Mouse (Mus musculus): ENCODE results near the gene Kcnj15. TPM values are rescaled to one million over a fixed set of nuclear protein-coding genes. Genes with fewer than 3 reads are reported as not detected.

Gene Kcnj15
- polyA plus RNA-seq, 1 experiment from 2014 or later: 0.05 TPM

GRCm38 (mm10) chr16:95221051-95221450, 36.3 kb upstream of the Kcnj15 start:
- no peak for ATAC-seq
- Histone ChIP-seq H3K27ac (ENCODE audit: low read length) (no peak overlapping the region), H3K9me3 (replicated peaks; ENCODE audit: control insufficient read depth, low read length, poor library complexity, severe bottlenecking) (no peaks in the 10 kb centered on the region), H3K27me3 (ENCODE audit: control insufficient read depth, insufficient read depth, low read depth, low read length) (no peaks in the 10 kb centered on the region), H3K4me3 (ENCODE audit: low read depth, low read length) (no peak overlapping the region), H3K4me1 (ENCODE audit: control insufficient read depth, insufficient read depth, low read length) (no peaks in the 10 kb centered on the region), H3K9ac (ENCODE audit: low read depth, low read length) (no peak overlapping the region), H3K36me3 (ENCODE audit: control insufficient read depth, insufficient read depth, low read length) (no peaks in the 10 kb centered on the region), H3K4me2 (ENCODE audit: low read length) (no peak overlapping the region)
- WGBS: 66% methylated on average over 4 of the region's 4 CpGs

GRCm38 (mm10) chr16:95222026-95222718, 35.2 kb upstream of the Kcnj15 start:
- WGBS: 72% methylated on average over 7 of the region's 7 CpGs
- H3K4me1 ChIP-seq (ENCODE audit: control insufficient read depth, insufficient read depth, low read length): no peaks in the 10 kb centered on the region
- H3K9me3 ChIP-seq (replicated peaks; ENCODE audit: control insufficient read depth, low read length, poor library complexity, severe bottlenecking): no peaks in the 10 kb centered on the region
- H3K4me2 ChIP-seq (ENCODE audit: low read length): no peak overlapping the region
- H3K36me3 ChIP-seq (ENCODE audit: control insufficient read depth, insufficient read depth, low read length): no peaks in the 10 kb centered on the region
- no peak for ATAC-seq
- H3K27me3 ChIP-seq (ENCODE audit: control insufficient read depth, insufficient read depth, low read depth, low read length): no peaks in the 10 kb centered on the region
- no peak overlapping the region for H3K9ac ChIP-seq (ENCODE audit: low read depth, low read length)
- no peak overlapping the region for H3K4me3 ChIP-seq (ENCODE audit: low read depth, low read length)
- no peak overlapping the region for H3K27ac ChIP-seq (ENCODE audit: low read length)

- WGBS: 89% methylated on average over 8 of the region's 8 CpGs
- Histone ChIP-seq H3K4me2 (ENCODE audit: low read length) (no peak overlapping the region), H3K9ac (ENCODE audit: low read depth, low read length) (no peak overlapping the region), H3K36me3 (ENCODE audit: control insufficient read depth, insufficient read depth, low read length) (no peaks in the 10 kb centered on the region), H3K27ac (ENCODE audit: low read length) (no peak overlapping the region), H3K4me3 (ENCODE audit: low read depth, low read length) (no peak overlapping the region), H3K4me1 (ENCODE audit: control insufficient read depth, insufficient read depth, low read length) (no peaks in the 10 kb centered on the region), H3K27me3 (ENCODE audit: control insufficient read depth, insufficient read depth, low read depth, low read length) (no peaks in the 10 kb centered on the region), H3K9me3 (replicated peaks; ENCODE audit: control insufficient read depth, low read length, poor library complexity, severe bottlenecking) (no peaks in the 10 kb centered on the region)
- ATAC-seq: no peak
These were observed 33.9 kb upstream of the Kcnj15 start for GRCm38 (mm10) chr16:95223435-95223834.

GRCm38 (mm10) chr16:95225285-95225684, 32.1 kb upstream of the Kcnj15 start:
- H3K4me3 ChIP-seq (ENCODE audit: low read depth, low read length): no peak overlapping the region
- no peaks in the 10 kb centered on the region for H3K4me1 ChIP-seq (ENCODE audit: control insufficient read depth, insufficient read depth, low read length)
- 73% methylated on average over 7 of the region's 7 CpGs for WGBS
- H3K9ac ChIP-seq (ENCODE audit: low read depth, low read length): no peak overlapping the region
- no peak overlapping the region for H3K4me2 ChIP-seq (ENCODE audit: low read length)
- H3K27ac ChIP-seq (ENCODE audit: low read length): no peak overlapping the region
- H3K27me3 ChIP-seq (ENCODE audit: control insufficient read depth, insufficient read depth, low read depth, low read length): no peaks in the 10 kb centered on the region
- ATAC-seq: no peak
- no peaks in the 10 kb centered on the region for H3K9me3 ChIP-seq (replicated peaks; ENCODE audit: control insufficient read depth, low read length, poor library complexity, severe bottlenecking)
- no peaks in the 10 kb centered on the region for H3K36me3 ChIP-seq (ENCODE audit: control insufficient read depth, insufficient read depth, low read length)

GRCm38 (mm10) chr16:95231768-95232167, 25.6 kb upstream of the Kcnj15 start:
- H3K9ac ChIP-seq (ENCODE audit: low read depth, low read length): no peak overlapping the region
- H3K4me1 ChIP-seq (ENCODE audit: control insufficient read depth, insufficient read depth, low read length): no peaks in the 10 kb centered on the region
- no peak for ATAC-seq
- no peaks in the 10 kb centered on the region for H3K9me3 ChIP-seq (replicated peaks; ENCODE audit: control insufficient read depth, low read length, poor library complexity, severe bottlenecking)
- no peak overlapping the region for H3K4me3 ChIP-seq (ENCODE audit: low read depth, low read length)
- no peaks in the 10 kb centered on the region for H3K36me3 ChIP-seq (ENCODE audit: control insufficient read depth, insufficient read depth, low read length)
- no peak overlapping the region for H3K4me2 ChIP-seq (ENCODE audit: low read length)
- H3K27ac ChIP-seq (ENCODE audit: low read length): no peak overlapping the region
- H3K27me3 ChIP-seq (ENCODE audit: control insufficient read depth, insufficient read depth, low read depth, low read length): no peaks in the 10 kb centered on the region
- 94% methylated on average over 4 of the region's 4 CpGs for WGBS

- H3K9ac ChIP-seq (ENCODE audit: low read depth, low read length): no peak overlapping the region
- H3K4me3 ChIP-seq (ENCODE audit: low read depth, low read length): no peak overlapping the region
- H3K9me3 ChIP-seq (replicated peaks; ENCODE audit: control insufficient read depth, low read length, poor library complexity, severe bottlenecking): no peaks in the 10 kb centered on the region
- WGBS: 90% methylated on average over 2 of the region's 2 CpGs
- no peak overlapping the region for H3K27ac ChIP-seq (ENCODE audit: low read length)
- H3K36me3 ChIP-seq (ENCODE audit: control insufficient read depth, insufficient read depth, low read length): no peaks in the 10 kb centered on the region
- no peak for ATAC-seq
- H3K27me3 ChIP-seq (ENCODE audit: control insufficient read depth, insufficient read depth, low read depth, low read length): no peaks in the 10 kb centered on the region
- H3K4me1 ChIP-seq (ENCODE audit: control insufficient read depth, insufficient read depth, low read length): no peaks in the 10 kb centered on the region
- no peak overlapping the region for H3K4me2 ChIP-seq (ENCODE audit: low read length)
These were observed 22.3 kb upstream of the Kcnj15 start for GRCm38 (mm10) chr16:95234891-95235548.

GRCm38 (mm10) chr16:95239209-95239925, 18.0 kb upstream of the Kcnj15 start:
- Histone ChIP-seq H3K27me3 (ENCODE audit: control insufficient read depth, insufficient read depth, low read depth, low read length) (no peaks in the 10 kb centered on the region), H3K27ac (ENCODE audit: low read length) (no peak overlapping the region), H3K4me1 (ENCODE audit: control insufficient read depth, insufficient read depth, low read length) (no peaks in the 10 kb centered on the region), H3K36me3 (ENCODE audit: control insufficient read depth, insufficient read depth, low read length) (no peaks in the 10 kb centered on the region), H3K9ac (ENCODE audit: low read depth, low read length) (no peak overlapping the region), H3K4me3 (ENCODE audit: low read depth, low read length) (no peak overlapping the region), H3K4me2 (ENCODE audit: low read length) (no peak overlapping the region), H3K9me3 (replicated peaks; ENCODE audit: control insufficient read depth, low read length, poor library complexity, severe bottlenecking) (no peaks in the 10 kb centered on the region)
- 83% methylated on average over 7 of the region's 7 CpGs for WGBS
- ATAC-seq: no peak

- H3K4me2 ChIP-seq (ENCODE audit: low read length): no peak overlapping the region
- H3K27me3 ChIP-seq (ENCODE audit: control insufficient read depth, insufficient read depth, low read depth, low read length): no peaks in the 10 kb centered on the region
- no peaks in the 10 kb centered on the region for H3K4me1 ChIP-seq (ENCODE audit: control insufficient read depth, insufficient read depth, low read length)
- no peaks in the 10 kb centered on the region for H3K9me3 ChIP-seq (replicated peaks; ENCODE audit: control insufficient read depth, low read length, poor library complexity, severe bottlenecking)
- no peak overlapping the region for H3K9ac ChIP-seq (ENCODE audit: low read depth, low read length)
- no peak overlapping the region for H3K4me3 ChIP-seq (ENCODE audit: low read depth, low read length)
- no peaks in the 10 kb centered on the region for H3K36me3 ChIP-seq (ENCODE audit: control insufficient read depth, insufficient read depth, low read length)
- no peak for ATAC-seq
- H3K27ac ChIP-seq (ENCODE audit: low read length): no peak overlapping the region
- 72% methylated on average over 5 of the region's 5 CpGs for WGBS
These were observed 16.7 kb upstream of the Kcnj15 start for GRCm38 (mm10) chr16:95240688-95241087.

GRCm38 (mm10) chr16:95241581-95241980, 15.8 kb upstream of the Kcnj15 start:
- H3K4me1 ChIP-seq (ENCODE audit: control insufficient read depth, insufficient read depth, low read length): no peaks in the 10 kb centered on the region
- H3K9ac ChIP-seq (ENCODE audit: low read depth, low read length): no peak overlapping the region
- no peak overlapping the region for H3K4me3 ChIP-seq (ENCODE audit: low read depth, low read length)
- 78% methylated on average over 4 of the region's 4 CpGs for WGBS
- H3K27me3 ChIP-seq (ENCODE audit: control insufficient read depth, insufficient read depth, low read depth, low read length): no peaks in the 10 kb centered on the region
- no peak overlapping the region for H3K27ac ChIP-seq (ENCODE audit: low read length)
- H3K4me2 ChIP-seq (ENCODE audit: low read length): no peak overlapping the region
- H3K9me3 ChIP-seq (replicated peaks; ENCODE audit: control insufficient read depth, low read length, poor library complexity, severe bottlenecking): no peaks in the 10 kb centered on the region
- no peak for ATAC-seq
- H3K36me3 ChIP-seq (ENCODE audit: control insufficient read depth, insufficient read depth, low read length): no peaks in the 10 kb centered on the region
